Mouse (Mus musculus) heart, adult 2 months (tissue): ENCODE measurements around the gene Ephb2.

Source experiments
- CTCF ChIP-seq: fragments of 200-600 bp; IDR thresholded peaks from 2 replicates; pipeline ENCODE4 v1.8.1; 2022; ENCODE audit warnings: antibody characterized with exemption, mild to moderate bottlenecking, moderate library complexity
- EP300 ChIP-seq: fragments of 200-500 bp; IDR thresholded peaks from 2 replicates; pipeline ENCODE4 v1.6.1; 2011; ENCODE audit warnings: low read depth, low read length, control low read depth; ENCODE audit not compliant: insufficient read depth
- POLR2A ChIP-seq: fragments of 200-500 bp; IDR thresholded peaks from 2 replicates; pipeline ENCODE4 v1.6.1; 2011; ENCODE audit warnings: mild to moderate bottlenecking, low read depth, low read length, control low read depth; ENCODE audit not compliant: insufficient read depth

DNA sequence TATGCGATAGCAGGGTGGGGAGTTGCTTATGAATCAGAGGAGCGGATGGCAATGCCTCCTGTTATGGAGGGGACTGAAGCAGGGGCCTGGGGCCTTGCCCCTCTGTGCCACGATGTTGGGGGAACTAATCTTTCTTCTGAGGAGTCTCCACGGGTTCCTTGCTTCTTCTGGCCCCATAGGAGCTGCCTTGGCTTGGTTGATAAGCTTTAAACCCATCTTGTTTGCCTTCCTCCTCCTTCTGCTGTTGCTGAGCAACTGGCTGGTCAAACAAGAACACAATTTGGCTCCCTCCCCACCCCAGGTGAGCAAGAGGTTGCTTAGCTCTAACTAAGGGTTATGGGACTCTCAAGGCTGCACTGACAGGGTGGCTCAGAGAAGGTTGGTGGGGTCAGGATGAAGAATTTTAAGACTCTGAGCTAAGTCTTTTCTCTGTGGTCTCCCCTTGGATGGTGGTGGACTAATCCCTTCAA is 225.4 kb downstream of the Ephb2 start, which contains the start of gene Tex46:
- TF ChIP-seq POLR2A (no peak), CTCF (no peak), EP300 (no peak)
